Mouse (Mus musculus) lung, adult 2 months (tissue): ENCODE data around the gene Jmy. TPM values are rescaled to one million over a fixed set of nuclear protein-coding genes. Genes with fewer than 3 reads are reported as not detected.

Source experiments
- DNase-seq: peaks from one replicate; pipeline ENCODE4 v3.0.0; 2022
- H3K4me1 ChIP-seq: fragments of 200-500 bp; 2 replicates; pipeline ENCODE4 v1.6.1; 2011; ENCODE audit warnings: low read length; ENCODE audit not compliant: control insufficient read depth, insufficient read depth
- H3K4me3 ChIP-seq: fragments of 200-500 bp; replicated peaks from 2 replicates; pipeline ENCODE3; 2011; ENCODE audit warnings: low read depth, mild to moderate bottlenecking, control low read depth, low read length; ENCODE audit errors: extremely low read depth
- CTCF ChIP-seq: fragments of 200-500 bp; IDR thresholded peaks from 2 replicates; pipeline ENCODE4 v1.5.1; 2011; ENCODE audit warnings: mild to moderate bottlenecking, low read length, control low read depth; ENCODE audit not compliant: insufficient read depth
- POLR2A ChIP-seq: fragments of 200-500 bp; IDR thresholded peaks from 2 replicates; pipeline ENCODE4 v1.6.1; 2011; ENCODE audit warnings: low read depth, mild to moderate bottlenecking, control low read depth, low read length, borderline replicate concordance; ENCODE audit errors: extremely low read depth
- WGBS: fragments of 180-500 bp; shearing (Covaris S2); methylation state at CpG from one replicate; pipeline ENCODE4 v1.1.7; 2018; 5-methylcytosine and 5-hydroxymethylcytosine counted together
- polyA plus RNA-seq: library from polyadenylated mRNA; depleted of rRNA; stranded (reverse); fragments of >200 nt; gene quantifications from 2 replicates; pipeline ENCODE4 v1.2.3, GENCODE M21; 2012; rRNA removed

Jmy gene
- polyA plus RNA-seq, 1 experiment, result 7.0 TPM

DNA sequence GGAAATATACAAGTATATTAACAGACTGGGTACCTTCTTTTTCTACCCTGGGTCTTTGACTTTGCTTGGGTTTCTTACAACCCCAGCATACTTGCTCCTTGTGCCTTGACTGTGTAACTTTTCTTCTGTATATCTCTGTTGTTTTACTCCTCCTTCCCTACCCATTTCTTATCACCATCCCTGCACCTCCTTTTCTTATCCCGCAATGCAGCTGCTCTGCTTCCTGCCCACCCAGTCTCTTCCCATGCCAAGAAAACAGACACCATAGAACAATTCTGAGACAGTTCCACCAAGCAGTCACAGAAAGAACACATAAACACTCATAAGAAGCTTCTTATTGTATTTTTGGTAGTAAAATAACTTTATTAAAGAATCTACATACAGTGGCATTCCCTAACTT, 118.3 kb downstream of the Jmy start:
- H3K4me1 ChIP-seq, result no peaks in the 10 kb centered on the region; the same call in 1 of the 2 replicates
- TF ChIP-seq POLR2A (no peak), CTCF (no peak)
- H3K4me3 ChIP-seq, result no peak overlapping the region
- DNase-seq, result no peak
- WGBS, result 53% methylated on average over 1 of the region's 1 CpGs

DNA sequence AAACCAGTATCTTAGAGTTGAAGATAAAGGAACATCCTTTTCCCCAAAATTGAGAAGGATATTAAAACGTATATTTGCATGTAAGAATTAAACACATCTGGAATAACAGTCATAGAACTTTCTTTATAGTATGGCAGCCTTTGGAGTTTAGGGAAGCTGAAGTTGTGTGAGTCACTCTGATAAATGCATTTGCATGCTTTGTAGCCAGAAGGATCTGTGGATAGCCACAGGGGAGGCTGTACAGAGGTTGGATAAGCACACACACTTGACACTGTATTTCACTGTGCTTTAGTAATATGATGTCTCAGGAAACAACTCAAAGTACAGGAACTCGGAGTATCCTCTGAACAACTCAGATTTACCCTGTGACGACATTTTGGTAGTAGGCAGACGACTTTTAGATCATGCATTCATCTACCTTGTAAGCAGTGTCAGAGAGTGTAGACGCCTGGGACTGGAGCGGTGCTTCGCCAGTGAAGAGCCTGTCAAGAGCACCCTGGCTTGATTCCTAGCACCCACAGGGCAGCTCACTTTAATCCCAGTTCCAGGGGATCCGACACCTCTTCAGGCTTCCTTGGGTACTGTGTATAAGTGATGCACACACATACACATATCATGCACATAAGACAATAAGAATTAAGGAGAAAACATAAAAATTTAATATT, 119.1 kb downstream of the Jmy start:
- DNase-seq, result no peak
- Histone ChIP-seq H3K4me3 (no peak overlapping the region), H3K4me1 (no peaks in the 10 kb centered on the region; the same call in 1 of the 2 replicates)
- TF ChIP-seq POLR2A (no peak), CTCF (no peak)
- WGBS, result 92% methylated on average over 8 of the region's 8 CpGs

Other genes with a start within 250 kb of the Jmy start
- gene Homer1, start 200.2 kb downstream of the Jmy start, polyA plus RNA-seq, result 1.9 and 2.0 TPM in 2 replicates
- 0.15 TPM in 1 of 2 replicates, not detected in the other for gene Bhmt, start 138.2 kb upstream of the Jmy start, polyA plus RNA-seq
- 0.07 TPM in 1 of 2 replicates, not detected in the other for gene Bhmt2, start 174.5 kb upstream of the Jmy start, polyA plus RNA-seq
- gene Dmgdh, start 174.6 kb upstream of the Jmy start, polyA plus RNA-seq, result 0.03 and 0.06 TPM in 2 replicates